Mouse (Mus musculus): ENCODE measurements around the gene Spata31d1d.
"Not testable (repeated sequence)": the region's sequence is repeated elsewhere in the genome, so short reads cannot be mapped to it uniquely, and the experiment has no call there.

Spata31d1d gene

DNA sequence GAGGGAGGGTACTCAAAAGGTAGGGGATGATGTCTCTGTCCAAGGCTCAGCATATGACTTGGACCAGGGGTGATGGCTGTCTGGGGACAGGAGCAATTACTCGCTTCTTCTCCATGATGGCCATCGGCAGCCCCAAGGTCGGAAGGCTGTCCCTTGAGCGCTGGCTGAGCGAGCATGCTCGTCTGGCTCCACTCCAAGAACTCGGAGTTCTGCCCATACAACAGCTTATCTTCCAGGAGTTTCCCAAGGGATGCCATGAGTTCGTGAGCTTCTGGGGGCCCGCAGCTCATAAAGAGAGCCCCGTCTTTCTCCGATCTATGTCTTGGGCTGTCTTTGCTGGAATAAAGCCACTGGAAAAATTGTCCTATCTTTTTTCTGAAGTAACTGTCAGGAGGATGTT, 9.5 kb upstream of the Spata31d1d start:
- no peak for TF ChIP-seq GATA4 (IDR thresholded peaks at IDR 0.05; ENCODE audit: insufficient replicate concordance, low read length)

DNA sequence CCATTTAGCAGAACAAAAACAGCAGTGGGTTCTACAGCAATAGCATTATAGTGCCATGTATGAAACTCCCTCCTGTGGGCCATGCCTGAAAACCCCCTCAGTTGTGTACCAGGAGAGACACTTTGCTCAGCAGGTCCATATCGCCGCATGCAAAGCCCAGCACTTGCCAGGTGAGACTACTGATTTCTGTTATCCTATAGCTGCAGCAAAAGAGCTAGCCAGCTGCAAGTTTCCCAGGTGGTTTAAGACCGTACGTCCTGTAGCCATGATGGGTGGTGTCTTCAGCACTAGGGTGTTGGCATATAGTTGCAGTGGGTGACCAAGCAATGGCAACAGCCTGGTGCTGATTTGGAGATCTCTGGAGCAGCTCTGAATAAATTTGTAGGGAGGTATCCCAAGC, 7.8 kb upstream of the Spata31d1d start:
- TF ChIP-seq GATA4 (IDR thresholded peaks at IDR 0.05; ENCODE audit: insufficient replicate concordance, low read length): no peak

DNA sequence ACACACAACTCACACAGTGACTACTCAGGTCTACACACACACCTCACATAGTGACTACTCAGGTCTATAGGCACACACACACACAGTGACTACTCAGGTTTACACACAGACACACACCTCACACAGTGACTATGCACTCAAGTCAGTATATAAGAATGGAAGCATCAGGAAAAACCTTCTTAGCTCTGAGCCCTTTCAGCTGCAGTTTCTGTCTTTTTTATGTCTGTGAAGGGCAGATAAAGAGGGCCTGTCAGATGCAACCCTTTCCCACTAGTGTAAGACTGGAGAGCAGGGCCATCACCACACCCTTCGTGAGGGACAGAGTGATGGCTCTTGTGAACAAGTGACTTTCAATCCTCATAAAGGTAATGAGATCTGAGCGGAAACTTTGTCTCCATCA, 6.9 kb upstream of the Spata31d1d start:
- no peak for TF ChIP-seq GATA4 (IDR thresholded peaks at IDR 0.05; ENCODE audit: insufficient replicate concordance, low read length)

DNA sequence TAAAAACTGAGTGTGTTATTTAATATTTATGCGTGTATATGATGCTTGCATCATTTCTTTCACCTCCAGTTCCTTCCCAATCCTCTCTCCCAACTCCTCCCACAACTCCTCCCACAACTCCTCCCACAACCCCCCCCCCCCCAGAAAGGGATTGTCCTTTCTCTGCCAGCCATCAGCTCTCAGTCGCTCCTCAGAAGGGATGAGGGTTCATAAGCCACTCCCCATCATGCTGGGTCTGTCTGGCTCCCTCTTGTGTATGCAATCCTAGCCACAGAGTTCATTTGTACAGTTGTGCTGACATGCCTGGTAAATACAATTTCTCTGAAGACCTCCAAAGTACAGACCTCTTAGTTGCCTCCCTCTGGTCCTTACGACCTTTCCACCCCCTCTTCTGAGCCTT, 3.6 kb upstream of the Spata31d1d start:
- TF ChIP-seq GATA4 (IDR thresholded peaks at IDR 0.05; ENCODE audit: insufficient replicate concordance, low read length): no peak

DNA sequence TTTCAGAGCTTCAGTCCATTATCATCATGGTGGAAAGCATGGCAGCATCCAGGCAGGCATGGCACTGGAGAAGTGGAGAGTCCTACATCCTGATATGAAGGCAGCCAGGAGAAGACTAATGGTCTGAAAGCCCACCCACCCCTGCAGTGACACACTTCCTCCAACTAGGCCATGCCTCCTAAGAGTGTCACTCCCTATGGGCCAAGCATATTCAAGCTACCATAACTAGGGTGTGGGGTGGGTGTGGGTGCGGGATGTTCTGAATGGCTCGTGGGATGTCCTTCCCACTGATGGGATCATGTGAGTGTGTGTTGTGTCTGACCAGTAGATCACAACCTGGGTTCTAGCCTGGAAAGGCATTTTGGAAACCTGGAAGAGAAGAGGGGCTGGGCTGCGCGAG, 2.4 kb upstream of the Spata31d1d start:
- TF ChIP-seq GATA4 (IDR thresholded peaks at IDR 0.05; ENCODE audit: insufficient replicate concordance, low read length): no peak

DNA sequence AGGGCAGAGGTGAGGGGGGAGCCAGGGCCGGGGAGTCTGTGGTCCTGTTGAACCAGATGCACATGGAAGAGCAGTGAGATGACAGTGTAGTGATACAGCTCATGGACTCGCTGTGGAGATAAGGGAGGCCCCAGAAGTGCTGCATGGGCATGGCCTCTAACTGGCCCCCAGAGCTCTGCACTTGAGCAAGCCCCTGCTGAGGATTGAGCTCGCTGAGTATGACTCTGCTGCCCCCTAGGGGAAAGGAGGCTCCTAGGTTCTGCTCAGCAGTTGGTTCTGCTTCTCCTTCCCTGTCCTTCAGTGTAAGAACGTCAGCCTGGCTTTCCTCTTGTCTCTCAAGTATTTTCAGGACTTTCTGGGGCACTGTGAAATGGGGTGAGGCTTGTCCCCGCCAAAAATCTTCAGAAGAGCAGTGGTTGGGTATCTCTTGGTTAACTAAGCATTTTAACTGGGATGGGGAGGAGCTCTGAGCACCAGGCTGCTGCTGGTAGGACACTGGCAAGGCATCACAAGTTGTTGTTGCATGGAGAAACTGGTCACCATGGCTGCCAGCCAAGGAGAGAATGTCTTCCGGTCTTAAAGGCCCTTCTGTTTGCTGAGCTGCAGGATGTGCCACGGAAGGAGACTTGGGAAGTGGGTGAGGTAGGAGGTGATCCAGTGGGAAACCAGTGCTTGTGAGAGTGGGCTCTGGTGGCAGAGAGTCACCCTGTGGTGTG, 3.0 kb downstream of the Spata31d1d start:
- TF ChIP-seq GATA4 (IDR thresholded peaks at IDR 0.05; ENCODE audit: insufficient replicate concordance, low read length): no peak

DNA sequence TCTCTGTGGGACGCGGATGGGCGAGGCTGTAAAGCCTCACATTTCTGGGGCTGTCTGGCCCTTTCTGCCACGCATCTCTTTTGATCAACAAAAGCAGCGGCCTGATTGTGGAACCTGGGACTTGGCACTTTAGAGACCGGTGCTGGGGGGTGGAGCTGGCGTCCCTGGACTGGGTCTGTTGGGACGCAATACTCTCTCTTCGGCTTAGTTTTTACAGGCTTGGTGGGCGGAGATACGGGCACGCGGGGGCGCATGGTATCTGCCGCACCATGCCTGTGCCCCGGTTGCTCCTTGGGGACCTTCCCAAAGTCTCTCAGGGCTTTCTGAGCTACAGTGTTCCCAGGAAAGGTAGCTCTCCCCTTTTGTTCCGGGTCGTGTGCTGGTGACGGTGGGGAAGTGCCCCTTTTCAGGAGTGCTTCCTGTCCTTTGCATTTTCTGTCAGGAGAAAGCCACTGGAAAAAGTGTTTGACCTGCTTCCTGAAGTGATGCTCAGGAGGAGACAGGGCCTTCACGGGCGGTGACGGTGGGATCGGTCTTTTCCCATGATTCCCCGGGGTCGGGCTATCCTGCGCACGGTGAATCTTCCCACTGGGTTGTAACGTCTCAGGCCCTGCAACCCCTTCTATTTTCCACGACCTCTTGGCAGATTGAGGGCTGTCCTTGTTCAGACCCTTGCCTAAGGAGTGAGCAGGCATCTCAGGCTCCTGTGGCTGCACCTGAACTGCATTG, 5.2 kb downstream of the Spata31d1d start:
- TF ChIP-seq GATA4 (IDR thresholded peaks at IDR 0.05; ENCODE audit: insufficient replicate concordance, low read length): no peak

DNA sequence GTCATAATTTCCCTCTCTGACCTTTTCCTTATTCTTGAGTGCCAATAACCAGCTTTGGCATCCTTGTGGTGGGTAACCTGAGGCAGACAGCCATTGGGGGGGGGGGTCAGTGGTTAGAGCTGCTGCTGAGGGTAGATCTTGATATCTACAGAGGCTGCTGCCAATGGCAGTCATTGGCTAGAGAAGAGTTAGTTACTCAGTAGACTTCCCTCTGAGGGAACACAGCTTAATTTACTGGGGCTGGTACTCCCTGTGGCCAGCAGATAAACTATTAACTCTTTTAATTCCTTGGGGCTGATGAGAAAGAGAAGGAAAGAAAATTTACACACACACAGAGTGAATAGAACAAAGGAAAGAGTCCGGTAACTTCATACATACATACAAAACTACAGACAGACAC, 12.1 kb downstream of the Spata31d1d start:
- TF ChIP-seq GATA4 (IDR thresholded peaks at IDR 0.05; ENCODE audit: insufficient replicate concordance, low read length): no peak

DNA sequence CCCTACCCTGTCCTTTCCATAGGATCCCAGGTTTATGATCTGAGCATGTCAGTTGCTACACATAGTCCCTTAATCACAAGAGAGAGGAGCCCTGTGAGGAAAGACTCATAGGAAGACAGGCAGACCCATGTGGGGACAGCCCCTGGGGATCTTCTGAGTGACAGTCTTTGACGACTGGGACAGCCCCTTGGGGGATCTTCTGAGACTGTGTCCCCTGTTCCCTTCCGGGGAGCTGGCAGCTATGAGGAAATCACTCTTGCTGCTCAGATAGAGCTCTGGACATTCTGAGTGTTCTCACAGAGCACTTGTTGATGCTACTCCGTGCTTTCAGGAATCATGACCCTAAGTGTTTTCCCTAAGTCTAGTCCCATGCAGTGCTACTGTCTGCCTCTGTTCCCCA, 17.8 kb downstream of the Spata31d1d start:
- TF ChIP-seq GATA4 (IDR thresholded peaks at IDR 0.05; ENCODE audit: insufficient replicate concordance, low read length): no peak

DNA sequence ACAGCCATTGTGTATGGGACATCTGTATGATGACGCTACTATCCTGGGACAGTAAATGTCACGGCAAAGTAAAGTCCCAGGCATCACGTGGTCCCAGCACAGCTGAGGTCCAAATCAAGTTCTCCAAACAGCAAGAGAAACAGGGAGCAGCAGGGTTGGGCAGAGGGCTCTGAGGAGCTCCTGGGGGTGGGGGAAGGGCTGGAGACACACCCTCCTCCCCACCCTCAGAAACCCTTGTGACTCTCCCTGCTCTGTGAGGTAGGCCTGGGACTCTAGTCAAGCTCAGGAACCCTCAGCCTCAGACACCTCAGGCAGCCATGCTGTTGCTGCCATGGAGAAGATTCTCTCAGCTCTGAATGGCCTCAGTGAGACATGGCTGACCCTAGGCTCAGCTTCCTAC, 19.6 kb downstream of the Spata31d1d start, which contains the start of gene Spata31d1b:
TSS of gene Spata31d1b (plus strand) at position 301 of the 400 bp plus-strand sequence.
- TF ChIP-seq GATA4 (IDR thresholded peaks at IDR 0.05; ENCODE audit: insufficient replicate concordance, low read length): not testable (repeated sequence)

DNA sequence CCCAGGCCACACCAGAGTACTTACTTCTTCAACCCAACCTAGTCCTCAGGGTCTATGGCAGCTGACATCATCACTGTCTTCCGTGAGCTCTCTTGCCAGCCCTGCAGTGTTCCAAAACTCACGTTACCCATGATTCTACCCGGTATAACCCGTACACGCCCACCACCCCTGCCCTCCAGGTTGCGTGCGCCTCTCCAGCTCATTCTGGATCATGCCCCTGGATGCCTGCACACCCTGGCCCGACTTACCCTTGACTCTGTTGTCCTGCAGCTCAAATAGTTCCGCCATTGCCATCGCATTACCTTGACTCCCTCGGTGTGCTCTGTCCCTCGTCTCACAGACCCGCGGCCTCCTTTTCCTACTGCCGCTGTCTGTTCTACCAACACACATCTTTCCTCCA, 21.3 kb downstream of the Spata31d1d start, which contains the start of gene Spata31d1a:
TSS of gene Spata31d1a (minus strand) at position 101 of the 400 bp plus-strand sequence.
- no peak for TF ChIP-seq GATA4 (IDR thresholded peaks at IDR 0.05; ENCODE audit: insufficient replicate concordance, low read length)

DNA sequence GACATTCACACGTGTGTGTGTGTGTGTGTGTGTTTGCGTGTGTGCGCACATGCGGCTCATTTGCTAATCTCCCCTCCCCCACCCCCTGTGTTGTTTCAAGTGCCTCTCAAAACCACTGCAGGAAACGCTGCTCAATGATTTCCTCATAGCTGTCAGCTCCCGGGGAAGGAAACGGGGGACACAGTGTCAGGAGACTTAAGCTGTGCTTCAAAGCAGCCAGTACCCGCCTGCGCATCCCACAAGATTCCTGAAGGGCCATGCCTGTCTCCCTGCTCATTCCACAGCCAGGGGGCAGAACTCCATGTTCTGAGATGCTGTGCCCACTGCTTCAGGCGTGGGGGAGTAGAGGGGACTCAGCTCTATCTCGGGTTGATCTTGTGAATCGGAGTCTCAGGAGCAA, 27.0 kb downstream of the Spata31d1d start:
- no peak for TF ChIP-seq GATA4 (IDR thresholded peaks at IDR 0.05; ENCODE audit: insufficient replicate concordance, low read length)

DNA sequence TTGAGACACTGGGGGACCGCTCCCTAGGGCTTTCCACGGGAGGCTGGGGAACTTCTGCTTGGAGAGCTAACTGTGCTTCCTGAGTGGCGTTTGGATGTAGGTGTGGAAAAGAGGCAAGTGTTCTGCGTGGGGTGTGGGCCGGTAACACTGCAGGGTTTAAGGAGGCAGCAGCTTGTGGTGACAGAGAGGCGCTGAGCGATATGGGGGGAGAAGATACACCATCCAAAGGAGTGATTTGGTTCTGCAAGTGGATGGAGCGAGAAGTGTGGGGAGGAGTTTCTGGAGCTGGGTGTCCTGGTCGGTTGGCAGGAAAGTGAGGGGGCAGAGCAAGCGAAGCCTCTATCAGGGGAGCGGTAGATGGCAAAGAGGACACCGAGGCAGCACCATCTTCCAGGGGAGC, 28.0 kb downstream of the Spata31d1d start:
- TF ChIP-seq GATA4 (IDR thresholded peaks at IDR 0.05; ENCODE audit: insufficient replicate concordance, low read length): no peak

DNA sequence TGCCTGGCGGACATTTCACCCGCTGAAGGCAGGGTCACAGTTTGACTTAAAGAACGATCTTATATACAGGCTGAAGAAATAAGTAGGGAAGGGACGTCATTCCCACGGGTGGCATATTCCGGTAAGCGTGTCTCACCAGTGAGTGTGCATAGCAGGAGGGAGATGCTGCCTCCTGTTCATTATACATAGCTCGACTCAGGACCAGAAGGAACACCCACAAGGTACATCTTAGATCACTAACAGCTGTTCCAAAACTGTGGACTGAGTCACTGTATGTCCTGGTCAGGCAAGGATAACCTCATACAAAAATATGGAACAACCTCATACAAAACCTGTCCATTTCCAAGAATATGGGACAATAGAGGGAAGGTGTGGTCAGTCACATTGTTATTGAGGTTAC, 32.4 kb downstream of the Spata31d1d start:
- no peak for TF ChIP-seq GATA4 (IDR thresholded peaks at IDR 0.05; ENCODE audit: insufficient replicate concordance, low read length)

DNA sequence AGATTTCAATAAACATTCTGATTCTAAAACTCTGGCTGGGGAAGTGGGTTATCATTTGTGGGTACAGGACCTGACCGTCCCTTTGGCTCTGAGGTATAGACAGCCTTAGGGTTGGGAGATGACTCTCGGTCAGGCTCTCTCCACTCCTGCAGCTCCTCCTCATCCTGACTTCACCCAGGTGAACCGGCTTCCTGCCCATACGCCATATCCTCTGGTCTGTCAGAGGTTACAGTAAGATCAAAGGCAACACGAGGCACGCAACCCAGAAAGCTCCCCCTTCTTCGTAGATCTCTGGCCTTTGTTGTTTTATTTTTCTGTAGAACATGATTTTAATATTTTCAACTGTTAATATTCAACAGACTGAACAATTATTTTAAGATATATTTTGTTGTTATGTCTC, 35.8 kb downstream of the Spata31d1d start:
- TF ChIP-seq GATA4 (IDR thresholded peaks at IDR 0.05; ENCODE audit: insufficient replicate concordance, low read length): no peak

DNA sequence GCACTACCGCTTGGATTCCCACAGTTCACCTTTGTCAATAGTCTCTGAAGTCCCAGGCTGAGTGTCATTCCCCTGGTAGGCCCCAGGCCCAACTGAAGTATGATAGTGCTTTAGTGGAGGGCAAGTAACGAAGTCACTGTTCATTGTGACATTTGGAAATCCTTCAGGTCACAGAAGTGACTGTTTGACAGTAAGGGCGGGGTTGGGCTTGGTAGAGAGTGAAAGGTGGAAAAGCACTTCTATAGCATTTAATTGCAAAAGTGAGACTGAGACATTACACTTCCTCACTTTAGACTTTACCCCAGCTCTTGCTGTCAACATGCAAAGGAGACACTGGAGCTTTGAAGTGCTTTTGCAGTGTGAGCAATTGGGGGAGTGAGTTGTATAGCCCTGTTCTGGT, 37.5 kb downstream of the Spata31d1d start, which contains the start of gene 4921517D22Rik:
TSS of gene 4921517D22Rik (minus strand) at position 101 of the 400 bp plus-strand sequence.
- no peak for TF ChIP-seq GATA4 (IDR thresholded peaks at IDR 0.05; ENCODE audit: insufficient replicate concordance, low read length)

Measured in liver, adult (tissue).